Mouse (Mus musculus) lung, adult 2 months (tissue): ENCODE results near the gene Pld2.

Source experiments
- CTCF ChIP-seq: fragments of 200-500 bp; IDR thresholded peaks from 2 replicates; pipeline ENCODE4 v1.5.1; 2011; ENCODE audit warnings: mild to moderate bottlenecking, low read length, control low read depth; ENCODE audit not compliant: insufficient read depth
- POLR2A ChIP-seq: fragments of 200-500 bp; IDR thresholded peaks from 2 replicates; pipeline ENCODE4 v1.6.1; 2011; ENCODE audit warnings: low read depth, mild to moderate bottlenecking, control low read depth, low read length, borderline replicate concordance; ENCODE audit errors: extremely low read depth

- TF ChIP-seq POLR2A (no peak), CTCF (no peak)
Observed at GRCm38 (mm10) chr11:70598451-70598953, 58.6 kb downstream of the Pld2 start.
